Mouse (Mus musculus) kidney, adult 2 months (tissue): ENCODE measurements around the gene Stk24. TPM values are rescaled to one million over a fixed set of nuclear protein-coding genes. Genes with fewer than 3 reads are reported as not detected.

Source experiments
- DNase-seq: peaks from one replicate; pipeline ENCODE4 v3.0.0; 2021
- H3K27ac ChIP-seq: fragments of 200-500 bp; 2 replicates; pipeline ENCODE4 v1.5.1; 2012; ENCODE audit warnings: low read depth, low read length, control low read depth, inconsistent platforms; ENCODE audit not compliant: insufficient read depth
- H3K27me3 ChIP-seq: fragments of 200-500 bp; replicated peaks from 2 replicates; pipeline ENCODE4 v1.6.1; 2012; ENCODE audit warnings: mild to moderate bottlenecking, moderate library complexity, low read length, inconsistent platforms; ENCODE audit not compliant: control insufficient read depth, insufficient read depth
- H3K36me3 ChIP-seq: fragments of 200-500 bp; 2 replicates; pipeline ENCODE4 v1.6.1; 2012; ENCODE audit warnings: mild to moderate bottlenecking, moderate library complexity, low read length, inconsistent platforms; ENCODE audit not compliant: control insufficient read depth, insufficient read depth
- H3K4me1 ChIP-seq: fragments of 200-500 bp; 2 replicates; pipeline ENCODE4 v1.6.1; 2011; ENCODE audit warnings: low read length; ENCODE audit not compliant: control insufficient read depth, insufficient read depth
- H3K4me3 ChIP-seq: fragments of 200-500 bp; 2 replicates; pipeline ENCODE4 v1.5.1; 2011; ENCODE audit warnings: mild to moderate bottlenecking, low read depth, low read length, control low read depth; ENCODE audit not compliant: insufficient read depth
- CTCF ChIP-seq: fragments of 200-500 bp; conservative IDR thresholded peaks from 2 replicates; pipeline ENCODE4 v1.5.1; 2011; ENCODE audit warnings: low read depth, mild to moderate bottlenecking, control low read depth, low read length, moderate library complexity, mixed read lengths; ENCODE audit not compliant: insufficient read depth, insufficient read length
- POLR2A ChIP-seq: fragments of 200-500 bp; IDR thresholded peaks from one replicate; pipeline ENCODE4 v1.6.1; 2011; ENCODE audit warnings: low read depth, low read length, control low read depth
- WGBS: fragments of 180-500 bp; shearing (Covaris S2); methylation state at CpG from one replicate; pipeline ENCODE4 v1.1.7; 2018; 5-methylcytosine and 5-hydroxymethylcytosine counted together
- polyA plus RNA-seq: library from polyadenylated mRNA; depleted of rRNA; stranded (reverse); fragments of >200 nt; gene quantifications from 2 replicates; pipeline ENCODE4 v1.2.3, GENCODE M21; 2012; rRNA removed

Gene Stk24
- polyA plus RNA-seq: 27.1 and 30.3 TPM in 2 replicates

DNA sequence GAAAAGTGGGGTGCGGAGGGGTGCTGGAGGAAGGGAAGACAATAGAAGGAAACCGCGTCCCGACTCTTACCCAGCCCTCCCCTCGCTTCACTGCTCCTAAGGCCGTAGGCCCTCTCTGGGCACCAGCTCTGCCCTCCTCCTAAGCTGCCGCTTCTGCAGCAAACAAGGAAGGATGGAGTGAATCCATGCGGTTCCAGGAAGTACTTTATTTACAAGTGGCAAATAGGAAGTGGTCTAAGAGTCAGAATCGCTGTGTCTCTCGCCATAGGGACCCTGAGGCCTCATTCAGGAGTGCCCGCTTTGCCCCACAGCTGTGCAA lies at the start of gene Stk24:
Stk24 (minus strand) TSS at position 185 of the 319 bp plus-strand sequence.
- WGBS: 7% methylated on average over 11 of the region's 11 CpGs
- Histone ChIP-seq H3K36me3 (no peaks in the 10 kb centered on the region), H3K27ac (peak within 1 kb of the TSS; percentile 99), H3K4me3 (peak within 1 kb of the TSS; percentile 89), H3K4me1 (peaks cover 4% of the 10 kb centered on the region; the same call in 1 of the 2 replicates), H3K27me3 (no peaks in the 10 kb centered on the region)
- TF ChIP-seq POLR2A: no peak
- no peak for TF ChIP-seq CTCF
- DNase-seq: no peak

DNA sequence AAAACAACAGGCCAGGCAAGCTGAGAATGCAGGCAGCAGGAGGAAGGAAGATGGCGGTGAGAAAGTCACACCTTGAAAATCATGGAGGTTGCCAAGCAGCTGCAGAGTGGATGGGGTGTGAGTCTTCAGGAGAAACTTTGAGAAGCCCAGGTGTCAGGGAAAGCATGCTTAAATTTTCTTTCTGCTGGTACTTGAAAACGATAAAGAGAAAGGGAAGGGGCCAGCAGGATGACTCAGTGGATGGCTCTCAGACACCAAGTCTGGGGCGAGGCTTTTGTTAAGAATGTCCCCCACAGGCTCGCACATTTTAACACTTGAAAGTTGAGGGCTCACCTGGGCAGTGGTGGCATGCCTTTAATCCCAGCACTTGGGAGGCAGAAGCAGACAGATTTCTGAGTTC lies 48.3 kb upstream of the Stk24 start:
- Histone ChIP-seq H3K4me3 (no peak overlapping the region), H3K36me3 (no peaks in the 10 kb centered on the region), H3K27me3 (no peaks in the 10 kb centered on the region), H3K4me1 (no peaks in the 10 kb centered on the region; the same call in 1 of the 2 replicates), H3K27ac (no peak overlapping the region)
- TF ChIP-seq POLR2A (no peak), CTCF (no peak)
- DNase-seq: no peak
- WGBS: 95% methylated on average over 4 of the region's 4 CpGs

DNA sequence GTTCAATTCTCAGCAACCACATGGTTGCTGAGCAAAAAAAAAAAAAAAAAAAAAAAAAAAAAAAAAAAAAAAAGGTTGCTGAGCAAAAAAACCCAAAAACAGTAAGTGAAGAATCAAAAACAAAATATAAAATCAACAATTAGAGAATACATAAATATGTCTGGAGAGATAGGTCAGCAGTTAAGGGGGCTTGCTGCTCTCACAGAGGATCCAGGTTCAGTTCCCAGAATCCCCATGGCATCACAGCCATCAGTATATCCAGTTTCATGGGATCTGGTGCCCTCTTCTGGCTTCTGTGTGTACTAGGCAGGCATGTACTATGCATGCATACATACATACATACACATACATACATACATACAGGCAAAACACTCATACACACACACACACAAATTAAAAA lies 46.9 kb upstream of the Stk24 start:
- no peaks in the 10 kb centered on the region for H3K27me3 ChIP-seq
- no peak overlapping the region for H3K27ac ChIP-seq
- DNase-seq: peak; percentile 29
- H3K4me1 ChIP-seq: peaks cover 5% of the 10 kb centered on the region; the same call in 1 of the 2 replicates
- no peak for TF ChIP-seq POLR2A
- peak; percentile 47 for TF ChIP-seq CTCF
- no peaks in the 10 kb centered on the region for H3K36me3 ChIP-seq
- H3K4me3 ChIP-seq: no peak overlapping the region

DNA sequence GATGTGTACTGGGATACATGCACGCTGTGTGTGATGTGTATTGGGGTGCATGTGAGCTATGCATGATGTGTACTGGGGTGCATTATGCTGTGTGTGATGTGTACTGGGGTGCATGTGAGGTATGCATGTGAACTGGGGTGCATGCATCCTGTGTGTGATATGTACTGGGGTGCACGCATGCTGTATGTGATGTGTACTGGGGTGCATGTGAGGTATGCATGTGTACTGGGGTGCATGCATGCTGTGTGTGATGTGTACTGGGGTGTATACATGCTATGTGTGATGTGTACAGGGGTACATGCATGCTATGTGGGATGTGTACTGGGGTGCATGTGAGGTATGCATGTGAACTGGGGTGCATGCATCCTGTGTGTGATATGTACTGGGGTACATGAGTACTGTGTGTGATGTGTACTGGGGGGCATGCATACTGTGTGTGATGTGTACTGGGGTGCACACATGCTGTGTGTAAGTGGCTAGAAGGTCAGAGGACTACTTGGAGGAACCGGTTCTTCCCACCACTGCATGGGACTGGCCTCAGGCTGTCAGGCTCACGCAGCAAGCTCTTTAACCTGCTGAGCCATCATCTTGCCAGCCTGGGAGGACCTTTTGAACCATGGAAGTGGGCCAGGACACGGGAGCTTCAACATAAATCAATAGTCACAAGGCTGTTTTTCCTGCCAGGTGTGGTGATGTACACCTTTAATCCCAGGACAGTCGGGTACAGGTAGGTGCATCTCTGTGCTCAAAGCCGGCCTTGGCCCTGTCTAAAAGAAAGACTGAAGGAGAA lies 45.4 kb upstream of the Stk24 start:
- peak; percentile 84 for DNase-seq
- Histone ChIP-seq H3K27ac (no peak overlapping the region), H3K4me1 (peaks cover 5% of the 10 kb centered on the region; the same call in 1 of the 2 replicates), H3K4me3 (no peak overlapping the region), H3K27me3 (no peaks in the 10 kb centered on the region), H3K36me3 (no peaks in the 10 kb centered on the region)
- TF ChIP-seq POLR2A: no peak
- no peak for TF ChIP-seq CTCF
- 54% methylated on average over 7 of the region's 7 CpGs for WGBS

DNA sequence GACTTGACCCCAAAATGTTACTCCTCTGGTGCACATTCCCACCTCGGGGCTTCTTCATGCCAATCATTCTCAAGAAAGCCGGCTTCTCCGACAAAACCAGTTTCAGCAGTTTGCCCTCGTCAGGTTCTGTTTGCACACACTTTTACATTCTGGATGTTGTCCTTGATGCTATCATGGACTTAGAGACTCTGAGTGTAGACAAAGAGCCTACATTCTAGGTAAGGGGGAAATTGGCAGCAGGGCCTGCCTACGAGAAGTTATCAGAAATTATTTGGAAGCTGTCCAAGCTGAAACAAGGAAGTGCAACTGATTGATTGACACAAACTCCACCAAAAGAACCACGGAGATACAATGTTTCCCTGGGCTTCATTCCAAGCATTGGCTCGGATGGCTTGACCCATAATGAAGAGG lies 43.5 kb upstream of the Stk24 start:
- 0 out of 2 replicates have a peak overlapping the region, but pooled peaks have one; percentile 39 for H3K27ac ChIP-seq
- no peak overlapping the region for H3K4me3 ChIP-seq
- peak; percentile 29 for DNase-seq
- peaks cover 5% of the 10 kb centered on the region; the same call in 1 of the 2 replicates for H3K4me1 ChIP-seq
- TF ChIP-seq CTCF: no peak
- no peak for TF ChIP-seq POLR2A
- H3K27me3 ChIP-seq: no peaks in the 10 kb centered on the region
- WGBS: 33% methylated on average over 7 of the region's 7 CpGs
- H3K36me3 ChIP-seq: no peaks in the 10 kb centered on the region

DNA sequence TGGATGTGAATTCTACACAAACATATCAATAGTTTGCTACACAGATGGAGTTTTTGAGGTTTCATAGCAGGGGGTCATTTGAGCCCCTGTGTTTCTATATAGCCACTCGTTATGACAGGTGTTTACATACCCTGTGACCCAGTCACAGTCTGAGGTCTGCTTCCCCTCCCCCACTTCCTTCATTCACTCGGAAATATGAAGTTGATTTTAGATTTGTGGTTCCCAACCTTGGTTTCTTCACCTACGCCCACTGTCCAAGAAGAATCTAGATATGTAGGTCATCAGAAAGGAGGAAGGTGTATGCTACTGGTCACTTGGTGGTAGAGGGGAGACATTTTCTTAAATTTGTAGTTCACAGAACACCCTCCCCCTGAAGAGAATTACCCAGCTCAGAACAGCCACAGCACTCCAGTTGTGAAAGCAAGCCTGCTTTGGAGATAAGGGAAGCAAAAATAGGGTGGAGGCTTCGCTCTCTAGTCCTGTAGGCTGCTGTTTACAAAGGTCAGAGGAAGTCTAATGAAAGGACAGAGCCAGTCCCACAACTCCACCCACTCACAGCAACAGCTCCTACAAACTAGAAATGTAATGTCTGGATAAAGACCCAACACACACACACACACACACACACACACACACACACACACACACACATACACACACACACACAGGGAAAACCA lies 43.0 kb upstream of the Stk24 start:
- H3K4me1 ChIP-seq: peaks cover 5% of the 10 kb centered on the region; the same call in 1 of the 2 replicates
- no peak for TF ChIP-seq POLR2A
- no peak for TF ChIP-seq CTCF
- DNase-seq: peak; percentile 46
- H3K36me3 ChIP-seq: no peaks in the 10 kb centered on the region
- WGBS: 50% methylated on average over 4 of the region's 4 CpGs
- H3K27ac ChIP-seq: peak overlapping the region; percentile 39; the same call in 1 of the 2 replicates
- H3K4me3 ChIP-seq: no peak overlapping the region
- no peaks in the 10 kb centered on the region for H3K27me3 ChIP-seq

DNA sequence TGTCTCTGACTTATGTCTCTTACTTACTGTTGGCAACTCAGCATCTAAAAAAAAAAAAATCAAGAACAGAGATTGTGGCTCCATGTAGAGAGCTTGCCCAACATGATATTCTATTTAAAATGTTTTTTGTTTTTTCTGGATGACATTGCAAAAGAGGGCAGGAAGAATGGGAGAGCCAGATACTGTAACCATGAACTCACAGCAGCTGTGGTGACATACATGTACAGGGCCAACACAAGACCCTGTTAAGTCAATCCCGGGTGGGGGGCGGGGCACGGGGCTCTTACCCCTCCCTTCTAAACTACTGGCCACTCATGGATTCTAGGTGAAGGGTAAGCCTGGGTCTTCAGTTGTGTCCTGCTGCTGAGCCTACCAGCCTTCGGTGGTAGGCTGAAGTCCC lies 42.2 kb upstream of the Stk24 start:
- no peak for TF ChIP-seq POLR2A
- TF ChIP-seq CTCF: no peak
- no peak for DNase-seq
- no peak overlapping the region for H3K4me3 ChIP-seq
- no peaks in the 10 kb centered on the region for H3K36me3 ChIP-seq
- H3K27ac ChIP-seq: no peak overlapping the region
- 84% methylated on average over 4 of the region's 4 CpGs for WGBS
- peaks cover 5% of the 10 kb centered on the region; the same call in 1 of the 2 replicates for H3K4me1 ChIP-seq
- H3K27me3 ChIP-seq: no peaks in the 10 kb centered on the region

DNA sequence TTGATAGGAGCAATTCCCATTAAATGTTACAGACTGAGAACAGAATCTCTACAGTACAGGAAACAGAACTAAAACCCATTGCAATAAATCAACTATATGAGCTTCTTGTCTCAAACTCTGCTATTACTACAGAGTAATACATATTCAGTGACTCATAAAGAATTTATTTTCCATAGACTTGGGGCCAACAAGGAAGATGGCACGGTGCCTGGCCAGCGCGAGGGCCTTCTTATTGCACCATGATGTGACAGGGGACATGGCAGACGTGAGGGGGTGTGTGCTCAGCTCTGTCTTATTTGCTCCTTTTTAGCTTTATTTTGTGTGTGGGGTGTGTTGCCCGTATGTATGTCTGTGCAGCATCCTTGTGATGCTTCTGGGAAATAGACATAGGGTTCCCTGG lies 37.8 kb upstream of the Stk24 start:
- Histone ChIP-seq H3K4me3 (no peak overlapping the region), H3K4me1 (no peaks in the 10 kb centered on the region), H3K27me3 (no peaks in the 10 kb centered on the region), H3K36me3 (no peaks in the 10 kb centered on the region), H3K27ac (no peak overlapping the region)
- no peak for TF ChIP-seq POLR2A
- TF ChIP-seq CTCF: no peak
- 72% methylated on average over 5 of the region's 5 CpGs for WGBS
- DNase-seq: peak; percentile 11
